Mouse (Mus musculus) heart, postnatal 0 days (tissue): ENCODE measurements around the gene Tmem130.

Experiments
- CTCF ChIP-seq: IDR thresholded peaks from 2 replicates; pipeline ENCODE4 v1.5.1; 2016; ENCODE audit warnings: antibody characterized with exemption, control low read depth, low read depth
- EP300 ChIP-seq: IDR thresholded peaks from 2 replicates; pipeline ENCODE4 v1.6.1; 2016; ENCODE audit warnings: antibody characterized with exemption, low read depth

- TF ChIP-seq CTCF (no peak), EP300 (no peak)
Measured at GRCm38 (mm10) chr5:144707603-144708002, 54.0 kb downstream of the Tmem130 start.
